Mouse (Mus musculus) lung, adult 2 months (tissue): ENCODE measurements around the gene Dnlz.
A peak's percentile ranks its signal among the peaks of the same experiment; 100 is the strongest.

Experiments
- CTCF ChIP-seq: fragments of 200-500 bp; IDR thresholded peaks from 2 replicates; pipeline ENCODE4 v1.5.1; 2011; ENCODE audit warnings: mild to moderate bottlenecking, low read length, control low read depth; ENCODE audit not compliant: insufficient read depth
- POLR2A ChIP-seq: fragments of 200-500 bp; IDR thresholded peaks from 2 replicates; pipeline ENCODE4 v1.6.1; 2011; ENCODE audit warnings: low read depth, mild to moderate bottlenecking, control low read depth, low read length, borderline replicate concordance; ENCODE audit errors: extremely low read depth

- TF ChIP-seq CTCF (peak; percentile 71), POLR2A (peak; percentile 17; the same call in 1 of the 2 replicates)
These were observed at the start of gene Dnlz for GRCm38 (mm10) chr2:26351358-26352290.
